Mouse (Mus musculus) megakaryocyte, embryonic 14.5 days (primary cell): ENCODE results near the gene Mia3.
"Not testable (repeated sequence)": the region's sequence is repeated elsewhere in the genome, so short reads cannot be mapped to it uniquely, and the experiment has no call there.

Experiments used
- FLI1 ChIP-seq: IDR thresholded peaks from 2 replicates; pipeline ENCODE4 v1.6.1; 2012; ENCODE audit warnings: low read length, inconsistent platforms, mixed read lengths
- GATA1 ChIP-seq: IDR thresholded peaks from 3 replicates; pipeline ENCODE4 v1.6.1; 2012; ENCODE audit warnings: mixed read lengths, low read length, inconsistent platforms, borderline replicate concordance

- TF ChIP-seq GATA1, FLI1: not testable (repeated sequence)
Observed at GRCm38 (mm10) chr1:183379376-183379775, 10.0 kb upstream of the Mia3 start.
